Mouse (Mus musculus) embryonic stem cell, embryonic (primary cell): ENCODE measurements around the gene Prkaa2.
"Not testable (repeated sequence)": the region's sequence is repeated elsewhere in the genome, so short reads cannot be mapped to it uniquely, and the experiment has no call there.

Experiments used
- CTCF ChIA-PET, 4 experiments: fragments of 300-600 bp in 2 of 4; fragments of 350-600 bp in 2 of 4; sonication (Branson Sonifier 250); formaldehyde crosslinking; loops; one replicate each; lab custom pipeline; 2022; ENCODE audit warnings: inconsistent platforms in 2 of 4; lab: Charles Lee
- POLR2A ChIA-PET, 4 experiments: fragments of 300-600 bp in 2 of 4; fragments of 350-600 bp in 2 of 4; sonication (Branson Sonifier 250); formaldehyde crosslinking; loops; one replicate each; lab custom pipeline; 2022; ENCODE audit warnings: antibody characterized with exemption in 4 of 4, inconsistent platforms in 1 of 4; lab: Charles Lee

Prkaa2 gene

GRCm38 (mm10) chr4:105088671-105089070 lies 21.0 kb downstream of the Prkaa2 start:
- POLR2A ChIA-PET: interaction anchor here in 3 of 4 experiments (0.7 to 2.0 kb wide), 10 partner anchors 10 to 188 kb away, joined by 3 to 8 read pairs (median 3); no protein-coding TSS in a partner anchor
- CTCF ChIA-PET: interaction anchor here in 3 of 4 experiments (0.6 to 1.7 kb wide), 4 partner anchors 17 to 1453 kb away, joined by 3 to 9 read pairs (median 6); no protein-coding TSS in a partner anchor

- ChIA-PET CTCF (no interaction called here), POLR2A (no interaction called here)
Measured at GRCm38 (mm10) chr4:105076152-105076551, 33.5 kb downstream of the Prkaa2 start.

DNA sequence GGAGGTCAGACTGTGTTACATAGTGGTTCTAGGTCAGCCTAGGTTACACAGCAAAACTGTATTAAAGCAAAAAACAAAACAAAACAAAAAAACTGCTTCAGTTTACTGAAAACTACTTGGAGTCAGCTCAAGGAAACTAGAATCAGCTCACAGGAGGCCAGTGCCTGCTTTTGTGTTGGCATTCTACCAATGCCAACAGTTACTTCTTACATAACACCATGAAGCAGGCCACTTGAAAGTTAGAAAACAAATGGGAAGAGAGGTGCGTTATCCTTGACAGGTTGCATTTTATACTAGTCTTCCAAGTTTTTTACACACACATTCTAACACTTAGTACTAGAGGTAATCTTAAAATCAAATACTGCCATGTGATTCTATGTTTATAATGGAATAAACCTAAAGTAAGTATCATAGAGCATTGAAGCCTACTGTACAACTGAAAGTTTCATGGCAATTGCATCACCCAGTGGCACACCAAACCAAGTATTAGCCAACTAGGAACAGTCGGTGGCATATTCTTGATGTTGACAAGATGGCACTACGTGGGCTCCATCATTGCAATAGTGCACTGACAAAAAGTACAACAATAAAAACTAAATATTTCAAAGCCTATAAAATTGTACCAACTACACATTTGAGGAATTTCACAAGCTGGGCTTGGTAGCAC lies 37.8 kb downstream of the Prkaa2 start:
- ChIA-PET POLR2A (no interaction called here), CTCF (interaction anchor here (1.0 to 2.0 kb wide), 12 partner anchors 10 to 1153 kb away, joined by 3 to 16 read pairs (median 6); no protein-coding TSS in a partner anchor)

DNA sequence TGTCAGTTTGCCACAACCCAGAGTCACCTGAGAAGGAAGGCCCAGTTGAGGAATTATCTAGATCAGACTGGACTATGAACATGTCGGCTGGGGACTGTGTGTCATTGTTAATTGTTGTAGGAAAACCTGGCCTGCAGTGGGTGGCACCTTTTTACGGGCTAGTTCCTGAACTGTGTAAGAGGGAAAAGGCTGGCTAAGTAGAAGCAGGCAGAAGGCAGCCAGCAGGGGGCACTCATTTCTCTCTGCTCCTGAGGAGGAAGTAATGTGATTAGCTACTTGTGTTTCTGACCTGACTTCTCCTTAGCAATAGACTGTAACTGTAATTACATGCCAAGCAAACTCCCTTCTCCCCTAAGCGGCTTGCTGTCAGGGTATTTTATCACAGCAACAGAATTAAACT lies 38.7 kb downstream of the Prkaa2 start:
- CTCF ChIA-PET: interaction anchor here (0.6 to 2.0 kb wide), 26 partner anchors 8 to 1154 kb away, joined by 3 to 16 read pairs (median 4); partner anchors contain the start of gene Fyb2 (in 1 of the 4)
- POLR2A ChIA-PET: interaction anchor here in 1 of 4 experiments (1.5 kb wide), 1 partner anchor 9 kb away, joined by 5 read pairs; no protein-coding TSS in a partner anchor

DNA sequence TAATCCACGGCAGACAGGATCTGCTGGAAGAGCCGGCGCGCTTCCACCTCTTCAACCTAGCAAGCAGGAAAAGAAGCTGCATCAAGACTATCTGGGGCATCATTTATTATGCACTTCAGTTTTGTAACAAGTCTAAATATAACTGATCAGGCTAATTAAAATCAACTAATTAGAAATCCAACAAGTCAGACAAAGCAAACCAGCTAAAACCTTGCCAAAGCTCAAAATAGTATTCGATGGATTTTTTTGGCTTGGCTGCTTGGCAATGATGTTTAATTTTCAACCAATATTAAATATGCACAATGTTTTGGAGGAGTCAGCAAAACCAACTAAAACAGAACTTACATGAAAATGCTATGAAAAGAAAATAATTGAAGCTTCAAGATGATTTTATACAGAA lies 58.4 kb downstream of the Prkaa2 start:
- POLR2A ChIA-PET: no interaction called here
- CTCF ChIA-PET: interaction anchor here in 1 of 4 experiments (0.5 kb wide), 1 partner anchor 161 kb away, joined by 3 read pairs; no protein-coding TSS in a partner anchor

- CTCF ChIA-PET: no interaction called here
- POLR2A ChIA-PET: no interaction called here
Measured at GRCm38 (mm10) chr4:105050041-105050440, 59.6 kb downstream of the Prkaa2 start.

DNA sequence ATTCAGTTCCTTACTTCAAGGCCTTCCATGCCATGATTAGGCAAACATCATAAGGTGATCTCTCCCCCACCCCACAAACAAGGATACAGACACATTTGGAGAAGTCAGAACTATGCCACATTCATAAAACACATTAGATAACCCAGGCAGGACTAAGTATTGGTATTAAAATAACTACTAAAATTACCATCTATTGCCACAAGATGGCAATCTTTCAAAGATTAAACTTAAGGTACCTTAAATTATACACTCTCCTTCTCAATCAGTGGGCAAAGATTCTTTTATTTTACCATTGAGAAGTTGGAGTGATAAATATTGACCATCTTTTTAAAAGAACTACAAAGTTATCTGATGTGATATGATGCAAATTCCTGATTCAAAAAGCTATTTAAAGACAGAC lies 75.4 kb downstream of the Prkaa2 start:
- POLR2A ChIA-PET: interaction anchor here in 1 of 4 experiments (0.7 kb wide), 1 partner anchor 196 kb away, joined by 4 read pairs; no protein-coding TSS in a partner anchor
- CTCF ChIA-PET: interaction anchor here in 1 of 4 experiments (1.1 kb wide), 1 partner anchor 88 kb away, joined by 4 read pairs; no protein-coding TSS in a partner anchor

DNA sequence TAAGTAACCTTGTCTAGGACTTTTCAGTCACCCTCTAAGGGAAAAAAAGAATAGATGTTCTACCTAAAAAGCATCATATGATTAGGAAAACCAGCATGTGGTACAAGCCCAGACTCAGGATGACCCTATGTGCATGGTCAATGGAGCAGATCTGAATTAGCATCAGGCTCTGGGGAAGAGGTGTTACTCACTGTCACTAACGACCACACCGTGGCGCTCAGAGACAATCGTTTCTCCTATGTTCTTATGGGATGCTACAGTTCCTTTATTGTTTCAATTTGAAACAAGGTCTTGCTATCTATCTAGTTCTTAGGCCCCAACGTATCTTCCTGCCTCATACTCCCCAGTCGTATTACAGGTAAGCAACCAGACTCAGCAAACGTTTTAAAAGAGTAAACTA lies 76.5 kb downstream of the Prkaa2 start:
- POLR2A ChIA-PET: no interaction called here
- CTCF ChIA-PET: no interaction called here

DNA sequence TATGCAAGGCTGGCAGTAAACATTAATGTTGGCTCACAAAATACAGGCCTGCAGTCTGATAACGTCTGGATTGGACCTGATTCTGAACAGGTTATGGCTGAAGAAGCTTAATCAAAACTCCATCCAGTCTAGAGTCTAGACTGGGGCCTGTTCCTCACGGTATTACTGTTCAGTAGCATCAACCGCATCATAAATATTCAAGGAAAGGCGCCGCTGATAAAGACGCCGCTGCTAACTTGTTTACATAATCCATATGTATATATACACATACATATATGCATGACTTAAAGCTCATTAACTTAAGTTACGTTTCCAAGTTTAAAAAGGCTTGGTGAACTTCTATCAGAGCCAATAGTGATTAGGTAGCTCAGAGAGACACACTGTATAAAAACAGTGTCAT lies 78.6 kb downstream of the Prkaa2 start:
- ChIA-PET CTCF (no interaction called here), POLR2A (interaction anchor here in 1 of 4 experiments (0.6 to 1.2 kb wide), 2 partner anchors 57 to 142 kb away, joined by 3 to 4 read pairs; no protein-coding TSS in a partner anchor)

DNA sequence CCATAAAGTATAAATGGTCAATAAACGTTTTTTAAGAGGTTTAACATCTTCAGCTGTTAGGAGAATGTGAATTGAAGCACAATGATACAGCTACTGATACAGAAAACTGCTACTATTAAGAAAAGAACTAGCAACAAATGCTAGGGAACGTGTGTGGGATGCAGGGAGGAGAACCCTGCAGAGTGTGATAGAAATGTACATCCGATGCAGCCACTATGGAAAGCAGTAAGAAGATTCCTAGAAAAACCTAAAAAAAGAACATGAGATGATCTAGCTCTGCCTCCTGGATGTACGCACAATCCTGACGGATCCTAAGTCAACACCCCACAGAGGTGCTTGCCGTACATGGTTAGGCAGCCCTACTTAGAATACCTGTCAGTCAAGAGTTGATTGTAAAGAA lies 82.4 kb downstream of the Prkaa2 start:
- CTCF ChIA-PET: no interaction called here
- POLR2A ChIA-PET: interaction anchor here in 1 of 4 experiments (0.8 kb wide), 1 partner anchor 1088 kb away, joined by 3 read pairs; no protein-coding TSS in a partner anchor

DNA sequence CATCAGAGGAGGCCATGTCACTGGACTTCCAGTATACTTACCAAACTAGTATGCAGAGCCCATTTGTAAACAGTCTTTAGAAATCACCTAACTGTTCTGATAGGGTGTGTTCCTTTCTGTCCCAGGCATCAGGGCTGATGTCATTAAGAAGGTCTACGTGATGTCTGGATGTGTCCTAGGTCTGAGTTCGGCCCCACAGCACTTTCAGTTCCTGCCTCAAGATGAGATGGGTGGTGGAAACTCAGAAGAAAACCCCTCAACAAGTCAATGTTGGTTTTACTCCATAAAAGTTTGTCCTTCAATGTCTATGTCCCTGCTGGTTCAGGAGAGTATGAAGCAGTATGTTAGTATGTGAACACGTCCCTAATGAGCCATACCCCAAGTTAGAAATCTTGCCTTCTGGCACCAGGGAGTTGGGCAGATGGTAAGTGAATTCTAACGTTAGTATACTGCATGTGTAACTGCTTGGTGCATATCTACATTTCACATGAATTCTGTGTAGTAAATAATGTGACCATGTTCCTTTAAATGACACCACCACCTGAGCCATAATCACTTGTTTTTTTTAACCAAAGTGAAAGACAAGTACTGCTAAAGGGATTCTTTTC lies 93.6 kb downstream of the Prkaa2 start:
- CTCF ChIA-PET: no interaction called here
- POLR2A ChIA-PET: no interaction called here

DNA sequence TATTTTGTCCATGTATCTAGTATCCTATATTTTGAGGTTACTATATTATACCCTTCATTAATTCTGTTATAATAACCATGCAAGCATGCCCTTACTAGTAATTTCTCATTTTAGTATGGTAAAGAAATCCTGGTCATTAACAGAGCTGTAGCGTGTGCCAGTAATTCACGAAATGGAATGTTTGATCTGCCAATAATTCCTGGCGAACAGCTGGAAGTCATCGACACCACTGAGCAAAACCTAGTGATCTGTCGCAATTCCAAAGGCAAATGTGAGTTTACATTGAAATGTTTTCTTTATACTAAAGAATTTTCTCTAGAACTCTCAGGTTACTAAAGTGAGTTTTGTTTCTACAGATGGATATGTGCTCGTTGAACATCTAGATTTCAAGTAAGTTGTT lies 94.2 kb downstream of the Prkaa2 start:
- CTCF ChIA-PET: no interaction called here
- POLR2A ChIA-PET: no interaction called here

DNA sequence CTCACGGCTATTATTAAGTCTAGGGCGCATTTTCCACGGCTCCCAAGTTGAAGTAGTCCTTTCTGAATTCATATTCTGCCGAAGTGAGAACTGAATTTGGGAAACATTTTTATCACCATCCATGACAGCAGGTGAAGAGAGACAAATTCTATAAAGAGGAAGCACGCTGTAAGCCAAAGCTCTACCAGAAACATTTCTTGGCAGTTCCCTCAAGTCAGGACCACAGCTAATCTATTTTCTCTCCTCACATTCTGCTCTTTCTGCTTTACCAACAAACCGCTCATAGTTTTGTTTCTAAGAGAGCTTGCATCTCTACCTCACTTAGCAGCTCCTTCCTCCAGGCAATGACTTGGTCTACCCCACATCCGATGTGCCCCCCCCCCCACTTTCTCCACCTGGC lies 96.0 kb downstream of the Prkaa2 start:
- CTCF ChIA-PET: no interaction called here
- POLR2A ChIA-PET: no interaction called here

DNA sequence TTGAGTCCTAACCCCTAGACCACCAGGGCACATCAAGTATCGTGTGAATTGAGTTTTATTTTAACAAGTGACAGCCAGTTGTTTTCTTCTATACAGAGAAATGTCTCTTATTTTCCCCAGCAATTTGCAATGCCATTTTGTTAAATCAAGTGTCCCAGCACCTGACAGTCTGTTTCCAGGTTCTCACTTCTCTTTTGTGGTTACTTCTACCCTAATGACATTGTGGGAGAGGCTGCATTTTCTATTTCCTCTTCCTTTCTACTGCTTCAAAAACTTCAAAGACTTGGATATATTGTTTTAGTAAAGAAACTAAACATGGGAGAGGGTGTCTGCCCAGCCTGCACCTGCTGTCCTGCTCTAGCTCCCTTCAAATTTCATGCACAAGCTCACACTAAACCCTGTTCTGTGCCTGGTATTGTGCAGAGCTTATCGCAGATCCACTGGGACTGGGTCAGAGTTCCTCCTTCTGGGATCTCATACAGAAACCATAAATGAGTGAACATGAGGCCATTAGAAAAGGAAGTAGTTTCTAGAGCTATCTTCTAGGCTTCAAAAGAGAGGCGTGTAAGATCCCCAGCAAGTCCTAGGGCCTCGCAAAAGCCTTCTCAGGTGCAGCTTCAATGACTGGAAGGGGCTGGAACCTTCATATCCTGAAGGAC lies 102.2 kb downstream of the Prkaa2 start:
- ChIA-PET CTCF (no interaction called here), POLR2A (no interaction called here)

- POLR2A ChIA-PET: not testable (repeated sequence)
- CTCF ChIA-PET: interaction anchor here in 1 of 4 experiments (0.6 kb wide), 1 partner anchor 978 kb away, joined by 4 read pairs; no protein-coding TSS in a partner anchor
Measured at GRCm38 (mm10) chr4:105004649-105005048, 105.0 kb downstream of the Prkaa2 start.

DNA sequence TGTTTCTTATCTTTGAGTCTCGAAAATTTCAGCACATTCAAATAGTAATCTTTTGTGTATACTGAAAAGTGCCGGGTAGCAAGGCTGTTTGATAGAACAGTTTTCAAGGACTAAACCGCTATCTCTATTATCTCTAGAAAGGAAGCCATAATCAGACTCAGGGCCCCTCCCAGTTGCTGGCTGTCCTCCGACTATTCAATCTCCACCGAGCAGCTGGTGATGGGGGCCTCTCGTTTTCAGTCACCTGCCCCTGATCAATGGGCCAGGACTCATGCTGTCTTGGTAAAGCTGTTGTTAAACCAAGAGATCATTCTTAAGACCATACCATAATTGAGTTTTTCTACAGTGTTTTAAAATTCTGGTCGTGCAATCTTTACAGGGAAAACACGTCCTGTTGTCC lies 105.6 kb downstream of the Prkaa2 start:
- ChIA-PET CTCF (no interaction called here), POLR2A (no interaction called here)

DNA sequence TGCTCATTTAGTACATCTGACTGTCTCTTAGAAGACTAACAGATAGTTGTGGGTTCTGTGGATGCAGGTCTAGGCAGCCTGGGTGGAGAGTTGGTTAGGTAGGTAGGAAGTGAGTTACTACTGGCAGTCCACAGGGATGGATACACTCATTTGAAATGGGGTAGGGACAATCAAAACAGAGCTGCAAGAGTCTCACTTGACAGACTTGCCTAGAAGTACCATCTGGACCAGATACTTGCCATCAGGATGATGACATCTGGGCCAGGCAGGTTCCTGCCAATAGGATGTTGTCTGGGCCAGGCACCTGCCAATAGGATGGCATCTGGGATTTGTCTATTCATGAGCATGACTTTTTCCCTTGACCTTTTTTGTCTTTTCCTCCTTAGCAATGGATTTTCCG lies 108.0 kb downstream of the Prkaa2 start:
- POLR2A ChIA-PET: no interaction called here
- CTCF ChIA-PET: no interaction called here

DNA sequence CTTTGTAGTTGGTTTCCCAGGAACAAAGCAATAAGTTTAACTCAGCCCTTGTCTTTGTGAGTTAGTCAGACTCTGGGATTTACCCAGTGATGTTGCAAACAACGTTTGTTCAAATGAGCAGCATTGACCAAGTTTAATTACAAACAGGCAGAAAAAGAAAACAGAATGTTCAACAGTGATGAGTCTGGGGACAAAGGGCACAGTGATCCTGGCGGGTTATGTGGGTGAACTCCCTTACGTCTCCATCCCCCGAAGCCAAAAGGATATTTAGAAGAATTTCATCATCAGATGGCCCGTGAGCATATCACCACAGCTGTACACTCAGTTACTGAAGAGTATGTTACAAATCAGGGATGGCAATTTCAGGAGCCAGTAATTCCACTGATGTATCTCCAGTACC lies 110.0 kb downstream of the Prkaa2 start:
- CTCF ChIA-PET: no interaction called here
- POLR2A ChIA-PET: no interaction called here

DNA sequence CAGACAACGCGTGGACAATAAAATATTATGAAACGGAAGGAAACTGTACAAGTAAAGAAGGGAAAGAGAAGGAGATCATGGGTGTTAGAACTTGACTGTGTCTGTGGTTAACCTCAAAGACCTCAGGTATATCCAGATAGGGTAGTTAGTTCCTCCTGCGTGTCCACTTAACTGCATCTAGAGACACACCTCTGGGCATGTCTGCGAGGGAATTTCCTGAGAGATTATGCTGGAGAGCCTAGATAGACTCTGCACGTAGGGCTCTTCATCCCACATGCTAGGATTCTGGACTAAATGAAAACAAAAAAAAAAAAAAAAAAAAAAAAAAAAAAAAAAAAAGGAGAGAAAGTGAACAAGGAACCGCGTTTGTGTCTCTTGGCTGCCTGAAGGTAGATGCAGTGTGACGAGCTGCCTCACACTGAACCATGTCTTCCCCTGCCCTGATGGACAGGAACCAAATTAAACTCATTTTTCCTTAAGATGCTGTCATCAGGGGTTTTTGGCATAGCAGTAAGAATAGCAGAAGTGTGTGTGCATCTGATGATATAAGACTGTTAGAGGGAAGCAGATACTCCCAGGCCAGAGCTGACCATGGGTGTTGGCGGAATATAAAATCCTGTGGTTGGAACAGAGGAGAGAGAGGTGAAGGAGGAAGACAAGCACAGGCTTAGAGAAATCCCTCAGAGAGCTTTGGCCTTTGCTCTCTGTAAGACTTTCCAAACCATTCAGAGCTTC lies 116.4 kb downstream of the Prkaa2 start:
- ChIA-PET CTCF (interaction anchor here in 1 of 4 experiments (0.6 kb wide), 1 partner anchor 239 kb away, joined by 3 read pairs; no protein-coding TSS in a partner anchor), POLR2A (interaction anchor here in 1 of 4 experiments (0.6 kb wide), 1 partner anchor 456 kb away, joined by 6 read pairs; no protein-coding TSS in a partner anchor)
